Mouse (Mus musculus) heart, adult 2 months (tissue): ENCODE data around the gene Ptpn4.

Experiments used
- CTCF ChIP-seq: fragments of 200-600 bp; IDR thresholded peaks from 2 replicates; pipeline ENCODE4 v1.8.1; 2022; ENCODE audit warnings: antibody characterized with exemption, mild to moderate bottlenecking, moderate library complexity
- POLR2A ChIP-seq: fragments of 200-500 bp; IDR thresholded peaks from 2 replicates; pipeline ENCODE4 v1.6.1; 2011; ENCODE audit warnings: mild to moderate bottlenecking, low read depth, low read length, control low read depth; ENCODE audit not compliant: insufficient read depth

DNA sequence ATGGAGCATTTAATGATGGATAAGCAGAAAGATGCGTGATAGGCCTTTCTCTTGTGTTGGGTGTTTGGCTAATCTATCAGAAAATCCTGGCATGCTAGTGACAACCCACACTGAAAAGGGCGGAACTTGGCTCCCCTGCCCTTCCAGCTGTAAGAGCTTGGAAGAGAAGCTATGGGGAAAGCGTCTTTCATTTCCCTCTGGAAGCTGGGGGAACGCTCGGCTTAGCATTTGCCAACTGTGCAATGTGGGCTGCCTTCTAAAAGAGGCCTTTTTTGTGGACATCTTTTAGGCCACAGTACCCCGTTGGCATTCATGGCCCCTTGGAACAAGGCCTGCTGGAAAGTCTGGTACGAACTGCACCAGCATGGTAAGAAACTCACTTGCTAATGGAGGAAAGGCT is 41.5 kb upstream of the Ptpn4 start:
- TF ChIP-seq CTCF (no peak), POLR2A (no peak)
